Mouse (Mus musculus): ENCODE measurements at regions not wholly inside any gene's neighbourhood (a gene's known extent, or its start where the extent isn't known, plus 50 kb on each side); places are given as distances from the start of the nearest gene placed in this dataset.
A peak's percentile ranks its signal among the peaks of the same experiment; 100 is the strongest.
"Not testable (repeated sequence)": the region's sequence is repeated elsewhere in the genome, so short reads cannot be mapped to it uniquely, and the experiment has no call there.

DNA sequence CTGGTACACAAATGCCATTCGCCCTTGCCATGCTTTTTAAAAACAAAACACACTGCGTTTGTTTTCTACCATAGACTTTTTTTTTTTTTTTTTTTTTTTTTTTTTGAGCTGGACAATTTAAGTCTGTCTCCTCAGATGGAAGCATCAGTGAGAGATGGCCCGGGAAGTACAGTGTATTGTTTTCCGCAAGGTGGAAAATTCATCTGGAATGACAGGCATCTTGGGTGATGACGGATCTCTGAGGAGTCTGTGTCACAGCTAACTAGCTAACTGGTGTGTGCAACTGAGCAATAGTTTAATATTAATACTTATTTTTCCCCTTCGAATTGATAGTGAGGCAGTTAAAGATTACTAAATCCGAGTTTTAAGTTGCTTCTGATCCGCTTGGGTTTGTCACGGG, 228.7 kb upstream of the Arglu1 start:
- DNase-seq = no peak

DNA sequence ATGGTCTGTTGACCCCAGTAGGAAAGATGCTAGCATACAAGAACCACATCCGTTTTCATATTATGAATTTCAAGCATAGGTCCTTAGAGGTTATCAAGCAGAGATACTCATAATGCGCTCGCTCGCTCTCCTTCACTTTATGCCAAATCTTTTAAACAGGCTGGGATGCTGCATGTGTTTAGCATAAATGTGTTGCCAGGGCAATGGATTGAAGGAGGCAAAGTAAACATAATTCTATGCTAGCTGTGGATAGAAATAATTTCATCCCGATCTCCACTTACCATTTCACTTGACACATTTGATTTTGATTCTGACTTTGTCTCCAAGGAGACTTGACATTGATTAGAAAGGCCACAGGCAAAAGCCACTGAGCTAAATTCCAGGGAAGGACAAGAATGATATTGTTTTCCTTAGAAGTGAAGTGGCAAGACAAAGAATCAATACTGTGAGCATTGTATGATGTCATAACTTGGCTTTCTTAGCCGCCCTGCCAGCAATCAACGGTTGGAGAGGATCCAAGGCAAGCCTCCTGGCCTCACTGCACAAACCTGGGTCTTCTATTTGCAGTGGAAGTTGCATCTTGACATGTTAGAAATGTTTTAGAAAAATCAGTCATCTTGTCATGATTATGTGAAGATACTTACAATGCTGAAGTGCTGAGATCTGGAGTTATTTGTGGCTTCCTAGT, 217.3 kb upstream of the Arglu1 start:
- no peak for DNase-seq

DNA sequence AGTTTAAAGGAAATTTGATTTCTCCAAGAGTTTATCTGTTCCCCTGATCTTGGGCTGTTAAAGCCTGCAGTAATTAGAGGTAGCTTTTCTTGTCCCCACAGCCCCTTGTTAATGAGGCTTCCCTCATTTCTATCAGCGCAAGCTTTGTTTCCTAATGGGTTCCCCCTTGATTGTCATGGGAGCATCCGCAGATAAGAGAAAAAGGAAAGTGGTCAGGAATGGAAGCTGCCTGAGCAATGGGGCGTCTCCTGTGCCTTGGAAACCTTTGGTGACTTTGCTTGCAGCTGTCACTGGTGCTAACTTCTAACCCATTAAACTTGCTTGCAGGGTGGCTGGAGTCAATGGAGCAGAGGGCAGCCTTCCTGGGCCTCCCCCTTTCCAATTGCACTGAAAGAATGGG, 202.7 kb upstream of the Arglu1 start:
- DNase-seq = no peak

DNA sequence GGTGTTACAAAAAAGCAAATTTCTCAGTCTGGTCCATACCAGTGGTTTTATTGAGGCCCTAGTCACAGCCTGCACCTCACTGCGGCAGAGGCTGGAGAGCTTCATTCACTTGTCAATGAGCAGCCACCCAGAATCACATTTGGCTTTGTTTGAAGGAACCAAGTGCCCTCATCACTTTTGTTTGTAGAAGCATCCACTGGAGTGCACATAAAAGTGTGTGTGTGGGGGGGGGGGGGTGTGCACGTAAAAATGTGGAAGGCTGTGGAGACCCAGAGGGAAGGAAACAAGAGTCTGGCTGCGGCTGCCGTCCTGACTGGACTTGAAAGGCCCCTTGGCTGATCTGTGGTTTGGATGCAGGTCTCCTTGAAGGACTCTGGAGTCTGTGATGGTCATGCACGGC, 187.0 kb upstream of the Arglu1 start:
- no peak for DNase-seq

DNA sequence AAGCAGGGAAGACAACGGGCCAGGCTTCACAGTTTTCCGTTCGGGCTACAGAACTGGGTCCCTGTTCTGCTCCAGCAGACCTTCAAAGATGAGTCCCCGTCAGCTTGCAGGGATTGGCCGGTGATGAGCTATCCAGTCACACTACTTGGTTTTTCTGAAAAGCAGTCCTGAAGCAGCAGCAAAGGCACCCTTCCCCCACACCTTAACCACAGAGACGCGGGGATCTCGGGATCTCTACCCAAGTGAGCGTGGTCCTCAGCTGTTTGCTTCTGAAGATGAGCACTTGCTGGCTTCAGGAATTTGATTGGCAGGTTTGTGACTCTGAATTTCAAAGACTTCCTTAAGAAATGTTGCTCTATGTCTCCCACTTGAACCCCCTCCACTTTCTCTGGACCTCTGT, 186.6 kb upstream of the Arglu1 start:
- no peak for DNase-seq

DNA sequence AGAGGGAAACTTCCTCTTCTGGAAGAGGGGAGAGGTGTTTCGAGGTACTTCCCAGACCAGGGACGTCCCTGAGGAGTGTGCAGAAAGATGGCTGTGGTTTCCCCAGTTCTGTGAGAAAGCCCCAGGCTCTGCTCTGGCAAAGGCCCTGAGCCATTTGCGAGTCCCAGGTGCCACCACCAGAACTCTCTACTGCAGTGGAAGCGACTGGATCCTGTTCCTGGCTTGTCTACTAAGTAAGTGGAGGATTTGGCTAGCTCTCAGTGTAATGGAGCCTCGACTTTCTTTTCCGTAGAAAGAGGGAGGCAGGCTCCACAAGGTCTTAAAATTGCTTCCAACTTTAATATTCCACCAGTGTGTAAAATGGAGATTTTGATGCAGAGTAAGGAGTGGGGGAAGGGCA, 186.1 kb upstream of the Arglu1 start:
- no peak for DNase-seq

DNA sequence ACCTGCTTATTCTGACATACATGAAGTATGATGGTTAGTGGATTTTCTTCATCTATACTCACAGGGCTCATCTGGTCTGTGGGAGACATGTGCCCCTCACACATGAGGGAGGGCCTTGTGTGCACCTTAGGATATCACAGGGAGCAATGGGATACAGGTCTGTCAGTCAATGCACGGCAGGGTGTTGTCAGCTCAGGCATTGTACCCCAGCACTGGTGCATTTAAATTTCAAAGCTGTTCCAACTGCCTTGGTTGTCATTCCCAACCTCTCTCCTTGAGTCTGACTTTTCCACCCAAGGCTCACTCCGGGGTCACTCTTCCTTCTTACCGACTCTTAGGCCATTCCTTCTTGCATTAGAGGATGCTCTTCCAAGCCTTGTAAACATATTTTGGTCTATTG, 181.6 kb upstream of the Arglu1 start:
- no peak for DNase-seq

DNA sequence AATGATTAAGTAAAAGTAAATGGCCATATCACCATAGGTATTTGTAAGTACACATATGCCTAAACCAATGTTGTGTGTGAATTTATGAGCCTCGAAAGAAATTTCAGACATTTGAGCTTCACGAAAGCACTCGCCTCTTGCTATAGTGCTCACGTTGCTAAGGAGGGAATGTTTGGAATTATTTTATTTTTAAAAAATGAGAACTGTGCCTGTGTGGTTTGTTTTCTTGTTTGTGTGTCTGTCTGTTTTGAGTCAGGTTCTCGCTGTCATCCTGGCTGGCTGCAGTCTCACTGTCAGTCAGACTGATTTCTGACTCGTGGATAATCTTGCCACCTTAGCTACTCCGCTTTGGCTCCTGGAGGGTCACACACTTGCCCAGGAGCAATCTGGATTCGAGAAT, 180.7 kb upstream of the Arglu1 start:
- DNase-seq = no peak

DNA sequence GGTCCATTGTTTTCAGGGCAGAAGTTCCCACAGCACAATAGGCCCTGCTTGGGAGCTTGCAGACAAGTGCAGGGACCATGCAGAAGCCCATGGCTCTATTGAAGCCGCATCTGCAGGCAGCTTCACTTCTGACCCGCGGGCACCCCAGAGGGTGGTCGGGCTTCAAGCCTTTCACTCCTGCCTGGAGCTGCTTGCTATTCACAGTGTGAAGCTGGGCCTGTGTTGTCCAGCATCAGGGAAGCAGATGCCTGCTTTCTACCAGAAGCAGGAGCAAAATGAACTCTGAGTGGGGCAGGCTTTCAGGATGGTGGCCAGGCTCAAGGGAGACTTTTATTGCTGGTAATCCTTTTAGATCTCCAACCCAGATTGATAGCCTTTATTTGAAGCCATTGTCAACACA, 180.2 kb upstream of the Arglu1 start:
- no peak for DNase-seq

DNA sequence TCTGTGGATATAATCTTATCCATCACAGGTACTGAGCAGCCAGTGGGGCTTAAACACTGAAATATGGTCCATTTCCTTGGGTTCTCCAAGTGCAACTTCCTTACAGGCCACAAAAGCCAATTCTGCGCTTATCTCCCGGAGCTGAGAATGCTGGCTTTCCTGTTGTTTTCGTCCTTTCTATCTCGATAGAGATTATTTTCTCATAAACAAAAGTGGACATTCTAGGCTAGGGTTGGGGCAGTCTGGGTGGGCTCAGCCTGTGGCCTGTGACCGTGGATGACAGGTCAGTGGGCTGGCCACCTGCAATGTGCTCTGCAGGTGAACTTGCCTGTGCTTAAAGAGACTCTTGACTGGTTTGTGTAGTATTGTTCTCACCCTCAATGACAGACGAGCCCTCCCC, 179.0 kb upstream of the Arglu1 start:
- no peak for DNase-seq

DNA sequence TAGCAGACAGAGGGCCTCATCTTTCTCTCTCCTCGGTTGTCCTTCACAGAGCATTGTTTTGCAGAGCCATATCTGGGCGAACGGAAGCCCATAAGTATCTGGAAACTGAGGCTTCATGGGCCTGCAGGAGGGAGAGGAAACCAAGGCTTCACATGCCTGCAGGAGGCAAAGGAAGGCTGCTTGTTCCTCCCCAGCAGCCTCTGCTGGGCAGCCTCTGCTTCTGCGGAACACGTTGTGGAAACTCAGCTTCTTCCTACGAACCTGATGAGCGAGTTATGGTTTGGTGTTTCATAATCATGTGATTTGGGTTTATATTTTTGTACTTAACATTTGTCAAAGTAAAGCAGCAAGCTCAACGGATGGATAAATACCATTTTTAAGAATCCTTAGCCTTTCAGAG, 177.6 kb upstream of the Arglu1 start:
- DNase-seq = no peak

DNA sequence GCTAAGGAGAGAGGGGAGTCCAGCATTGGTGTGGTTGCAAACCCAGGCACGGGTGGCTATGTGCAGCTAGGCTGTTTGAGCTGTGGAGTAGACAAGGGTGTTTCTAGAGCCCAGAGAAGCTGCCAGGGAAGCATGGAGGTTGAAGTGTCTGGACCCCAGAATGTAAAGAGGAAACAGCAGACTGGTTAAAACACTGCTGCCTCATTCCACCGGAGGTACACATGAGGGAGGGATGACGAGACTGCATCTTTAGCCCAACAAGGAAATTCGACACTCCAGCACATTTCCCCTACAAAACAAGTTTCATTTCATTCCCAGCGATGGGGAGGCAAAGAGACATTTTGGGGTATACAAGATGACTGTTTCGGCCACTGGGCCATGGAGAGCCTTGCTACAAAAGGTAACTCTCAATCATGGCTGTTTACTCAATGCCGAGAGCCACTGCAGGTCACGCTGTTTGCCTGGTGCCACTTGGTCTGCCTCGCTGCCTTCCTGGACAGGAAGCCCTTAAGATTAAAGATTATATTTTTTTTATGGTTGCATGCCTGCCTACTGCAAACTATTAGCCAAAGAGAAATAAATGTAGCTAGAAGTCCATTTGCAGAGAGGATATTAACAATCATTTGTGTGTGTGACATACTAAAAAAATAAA, 176.9 kb upstream of the Arglu1 start:
- DNase-seq = no peak

DNA sequence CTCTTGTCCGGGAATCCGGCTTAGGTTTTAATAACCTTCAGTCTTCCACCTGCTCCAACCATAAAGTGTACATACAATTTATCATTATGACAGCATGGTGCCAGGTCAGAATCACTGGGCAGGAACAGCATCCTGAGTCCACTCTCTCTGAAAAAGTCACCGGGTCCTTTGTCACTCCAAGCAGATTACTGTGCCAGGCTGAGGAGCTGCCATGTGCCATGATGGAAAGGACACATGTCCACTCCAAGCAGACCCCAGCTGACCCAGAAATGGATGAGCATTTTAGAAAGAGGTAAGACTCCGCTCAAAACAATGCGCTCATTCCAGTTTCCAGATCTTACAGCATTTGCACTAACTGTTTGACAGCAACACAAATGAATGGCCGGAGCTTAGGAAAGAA, 172.4 kb upstream of the Arglu1 start:
- no peak for DNase-seq

DNA sequence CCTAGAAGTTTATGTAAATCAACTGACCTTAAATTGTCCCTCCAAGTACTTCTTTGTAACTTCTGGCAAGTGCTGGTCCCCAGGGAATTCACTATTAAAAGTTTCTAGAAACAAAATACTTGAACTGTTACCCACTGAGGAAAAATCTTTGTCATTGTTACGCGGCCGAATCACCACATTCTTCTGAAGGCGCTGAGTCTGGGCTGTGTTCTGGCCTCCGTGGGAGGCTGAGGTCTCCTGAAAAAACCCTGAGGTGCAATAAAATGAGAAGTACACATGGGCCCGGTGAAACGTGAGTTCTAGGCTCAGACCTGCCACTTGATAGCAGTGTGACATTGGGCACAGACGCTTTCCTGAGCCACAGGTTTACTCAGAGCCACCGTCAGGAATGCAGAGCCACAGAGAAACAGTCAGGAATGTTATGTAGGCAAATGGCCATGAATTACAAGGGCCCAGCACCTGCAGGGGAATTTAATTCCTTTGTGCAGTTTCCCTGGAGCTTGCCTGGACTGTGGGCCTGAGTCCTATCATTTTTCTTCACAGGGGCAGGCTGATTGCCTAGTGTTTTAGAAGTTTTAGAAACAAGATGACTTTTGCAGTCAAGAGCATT, 171.1 kb upstream of the Arglu1 start:
- no peak for DNase-seq

DNA sequence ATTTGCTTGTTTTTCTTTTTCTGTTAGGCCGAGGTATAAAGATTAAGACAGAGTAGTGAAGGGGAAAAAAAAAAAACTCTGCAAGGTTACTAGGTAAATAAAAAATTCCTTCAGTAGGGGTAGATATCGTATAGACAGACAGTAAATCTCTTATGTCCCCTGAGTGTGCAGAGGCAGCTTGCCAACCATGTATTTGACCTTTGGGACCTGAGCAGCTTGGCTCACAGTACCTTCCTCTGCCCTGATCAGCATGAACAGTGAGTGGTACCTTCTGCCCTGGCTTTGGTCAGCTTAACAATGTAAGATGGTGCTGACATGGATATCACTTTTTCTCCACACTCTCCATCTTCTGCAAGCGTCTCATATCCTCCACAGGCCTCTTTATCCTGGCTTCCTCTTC, 168.3 kb upstream of the Arglu1 start:
- DNase-seq = peak; percentile 33

DNA sequence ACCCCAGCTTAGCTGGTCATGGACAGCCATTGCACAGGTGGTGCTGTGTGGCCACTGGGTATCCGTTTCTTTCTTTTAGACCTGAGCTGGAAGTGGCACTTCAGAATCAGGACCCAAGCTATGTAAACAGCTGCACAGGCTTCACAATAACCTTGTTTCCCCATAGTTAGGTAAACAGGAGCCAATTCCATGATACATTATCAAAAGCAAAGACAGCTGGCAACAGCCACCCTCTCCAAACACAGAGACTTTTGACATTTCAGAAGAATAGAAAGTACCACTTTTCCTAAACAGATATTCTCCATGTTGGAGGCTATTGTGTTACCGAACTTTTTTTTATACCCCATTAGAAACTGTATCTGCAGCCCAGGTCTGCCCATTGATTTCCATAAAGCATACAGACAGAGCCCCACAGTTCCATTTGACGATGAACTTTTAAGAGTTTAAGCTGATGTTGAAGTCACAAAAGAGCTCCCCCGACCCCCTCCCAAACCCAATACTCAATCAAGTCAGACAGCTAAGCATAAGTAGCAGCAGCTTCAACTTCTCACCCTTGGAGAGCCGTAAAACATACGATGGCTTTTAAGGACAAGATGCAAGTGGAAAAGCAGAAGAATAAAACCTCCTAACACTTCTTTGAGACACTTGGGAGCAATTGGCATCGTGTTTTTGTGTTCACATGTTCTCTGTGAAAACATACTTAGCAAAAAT, 162.5 kb upstream of the Arglu1 start:
- no peak for DNase-seq

DNA sequence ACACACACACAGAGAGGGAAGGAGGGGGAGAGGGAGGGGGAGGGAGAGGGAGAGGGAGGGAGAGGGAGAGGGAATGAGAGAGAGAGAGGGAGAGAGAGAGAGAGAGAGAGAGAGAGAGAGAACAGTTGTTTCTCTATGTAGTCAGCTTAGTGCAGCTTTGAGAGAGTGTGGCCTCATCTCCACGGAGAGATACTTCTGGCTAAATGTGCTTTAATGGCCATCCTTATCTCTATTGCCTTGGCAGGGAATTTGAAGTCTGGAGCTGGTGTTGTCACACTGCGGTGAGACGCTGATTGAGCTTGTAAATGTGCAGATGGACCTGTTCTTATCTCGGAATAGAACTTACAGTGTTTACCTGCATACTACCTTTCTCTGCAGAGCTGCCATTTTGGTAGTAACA, 160.9 kb upstream of the Arglu1 start:
- DNase-seq = no peak

DNA sequence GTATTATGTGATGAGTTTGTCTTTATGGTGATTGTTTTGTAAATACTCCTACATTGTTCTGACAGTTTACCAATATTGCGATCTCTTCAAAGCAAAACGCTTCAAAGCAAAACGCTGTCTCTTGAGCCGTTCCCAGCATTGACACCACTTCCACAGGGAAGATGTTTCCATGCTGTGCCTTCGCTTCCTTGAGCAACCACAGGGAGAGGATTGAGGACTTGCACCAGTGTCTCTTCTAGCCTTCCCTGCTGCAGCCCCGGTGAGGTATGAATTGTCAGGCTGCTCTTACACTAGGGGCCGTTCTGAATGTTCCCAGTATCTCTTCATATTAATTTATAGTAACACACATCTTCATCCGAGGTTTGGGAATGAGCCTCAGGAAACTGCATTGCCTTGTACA, 160.4 kb upstream of the Arglu1 start:
- no peak for DNase-seq

DNA sequence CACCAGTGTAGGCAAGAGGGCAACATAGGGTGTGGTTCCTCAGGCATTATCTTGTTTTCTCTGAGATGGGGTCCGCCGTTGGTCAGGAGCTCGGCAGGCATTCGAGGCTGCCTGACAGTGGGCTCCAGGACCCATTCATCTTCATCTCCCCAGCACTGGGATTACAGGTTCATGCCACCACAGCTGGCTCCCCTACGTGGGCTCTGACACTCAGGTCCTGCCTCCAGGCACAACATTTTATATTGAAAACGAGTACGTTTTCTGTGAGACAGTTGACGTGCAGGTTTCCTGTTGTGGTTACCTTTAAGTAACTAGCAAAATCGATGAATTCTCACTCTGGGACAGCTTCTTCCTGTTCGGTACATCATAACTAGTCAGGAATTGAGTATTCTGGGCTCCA, 157.3 kb upstream of the Arglu1 start:
- DNase-seq = no peak

DNA sequence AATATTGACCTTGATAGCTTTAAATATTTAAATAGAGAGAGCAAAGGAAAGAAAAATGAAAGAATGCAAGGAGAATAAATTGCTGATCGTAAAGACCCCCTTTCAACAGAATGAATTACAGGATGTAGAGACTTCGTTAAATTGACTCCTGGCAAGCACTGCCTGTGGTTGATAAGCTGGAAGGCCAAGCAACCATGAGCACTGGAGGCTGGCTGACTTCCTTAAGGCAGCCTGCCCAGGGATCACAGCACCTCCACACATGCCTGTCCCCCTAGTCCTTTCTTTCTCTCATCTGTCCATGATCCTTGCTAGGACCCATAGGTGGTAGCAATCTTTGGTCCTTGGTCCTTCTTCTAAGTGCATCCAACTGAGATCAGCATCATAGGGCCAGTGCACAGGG, 152.0 kb upstream of the Arglu1 start:
- DNase-seq = no peak

DNA sequence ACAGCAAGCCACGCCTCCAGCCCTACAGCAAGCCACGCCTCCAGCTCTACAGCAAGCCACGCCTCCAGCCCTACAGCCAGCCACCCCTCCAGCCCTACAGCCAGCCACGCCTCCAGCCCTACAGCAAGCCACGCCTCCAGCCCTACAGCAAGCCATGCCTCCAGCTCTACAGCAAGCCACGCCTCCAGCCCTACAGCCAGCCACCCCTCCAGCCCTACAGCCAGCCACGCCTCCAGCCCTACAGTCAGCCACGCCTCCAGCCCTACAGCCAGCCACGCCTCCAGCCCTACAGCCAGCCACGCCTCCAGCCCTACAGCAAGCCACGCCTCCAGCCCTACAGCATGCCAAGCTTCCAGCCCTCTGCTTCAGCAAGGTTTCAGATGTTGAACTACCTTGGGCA, 145.8 kb upstream of the Arglu1 start:
- DNase-seq = not testable (repeated sequence)

DNA sequence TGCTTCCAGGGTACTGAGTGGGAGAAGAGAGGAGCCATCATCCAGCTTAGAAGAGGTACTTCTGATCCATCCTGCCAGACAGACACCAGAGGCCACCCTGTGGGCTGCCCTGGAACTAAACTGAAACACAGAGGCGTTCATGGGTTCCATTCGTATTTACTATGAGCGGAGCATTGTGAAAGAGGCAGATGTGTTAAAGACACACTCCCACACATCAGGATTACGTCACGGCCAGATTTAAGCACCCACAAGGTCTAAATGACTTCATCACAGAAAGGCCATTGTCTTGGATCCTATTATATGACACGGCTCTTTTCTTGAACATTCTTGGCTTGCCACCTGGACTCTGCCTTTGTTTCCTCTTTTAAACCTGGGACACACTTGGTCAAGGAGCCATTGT, 141.0 kb upstream of the Arglu1 start:
- no peak for DNase-seq

DNA sequence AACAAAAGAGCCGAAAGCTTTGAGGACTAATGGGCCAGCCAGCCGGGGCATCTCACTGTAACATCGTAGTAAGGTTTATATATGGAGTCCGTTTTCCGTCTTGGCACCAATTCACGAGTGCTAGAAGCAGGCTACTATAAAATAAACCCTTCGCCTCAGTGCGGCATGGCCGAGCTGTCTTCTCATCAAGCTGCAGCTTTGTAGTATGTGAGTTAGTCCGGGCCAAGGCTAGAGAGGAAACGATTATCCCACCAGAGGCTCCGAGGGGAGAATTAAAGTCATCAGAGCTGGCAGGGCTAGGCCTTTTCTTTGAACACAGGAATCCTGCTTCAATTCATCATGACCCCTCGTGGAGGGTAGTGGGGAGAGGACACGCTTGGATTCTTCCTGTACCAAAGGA, 138.9 kb upstream of the Arglu1 start:
- peak; percentile 41 for DNase-seq

DNA sequence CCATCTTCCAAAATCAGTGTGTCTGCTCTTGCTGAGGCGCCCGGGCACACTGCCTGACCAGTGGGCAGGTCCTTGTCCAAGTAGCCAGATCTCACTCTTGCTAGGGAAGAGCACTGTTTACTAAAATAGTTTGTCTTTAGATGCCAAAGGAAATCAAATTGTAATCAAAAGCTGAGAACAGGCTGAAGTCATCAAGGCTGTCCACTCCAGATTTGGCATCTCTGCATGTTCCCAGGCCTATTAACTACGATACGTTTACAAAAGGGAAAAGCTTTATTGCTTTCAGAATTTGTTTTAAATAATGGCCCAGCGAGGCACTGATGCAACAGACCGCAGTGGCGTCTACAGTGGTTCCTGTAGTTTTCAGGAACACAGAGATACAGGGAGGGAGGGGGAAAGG, 137.2 kb upstream of the Arglu1 start:
- DNase-seq = no peak
